ENCODE assay signal across 14 mouse cellular contexts in genomic region chr13:79654115-79654514, GRCm38 (mm10).
"Had no signal": no experiment of that assay in that cellular context is flagged by ENCODE, and none has a peak within 500 bp of the region (broad histone marks: within the 10 kb centered on the region; RNA-seq: fewer than 3 reads in every experiment).

No protein-coding gene starts in this region.

- H3K27ac ChIP-seq: kidney, embryonic 15.5 days; liver, embryonic 13.5 days; midbrain, embryonic 12.5 days; midbrain, embryonic 15.5 days had no signal

- H3K4me1 ChIP-seq: kidney, embryonic 15.5 days; liver, embryonic 13.5 days; midbrain, embryonic 12.5 days; midbrain, embryonic 15.5 days had no signal

- DNase-seq: kidney, adult 8-10 months; kidney, postnatal 10 days; kidney, postnatal 36 days; layer of hippocampus, adult 9-11 months; liver, embryonic 13.5 days; lung, adult 2 months; lung, postnatal 14 days; lung, postnatal 4 days; thymus, adult 18-20 months; thymus, postnatal 36 days had no signal

- H3K4me3 ChIP-seq: kidney, embryonic 15.5 days; liver, embryonic 13.5 days; midbrain, embryonic 12.5 days; midbrain, embryonic 15.5 days; myocyte had no signal

- H3K9me3 ChIP-seq: kidney, embryonic 15.5 days; midbrain, embryonic 12.5 days; midbrain, embryonic 15.5 days had no signal

- H3K36me3 ChIP-seq: kidney, embryonic 15.5 days; liver, embryonic 13.5 days; midbrain, embryonic 12.5 days; midbrain, embryonic 15.5 days had no signal

- H3K4me2 ChIP-seq: kidney, embryonic 15.5 days; liver, embryonic 13.5 days; midbrain, embryonic 12.5 days; midbrain, embryonic 15.5 days had no signal

- H3K27me3 ChIP-seq: kidney, embryonic 15.5 days; liver, embryonic 13.5 days; midbrain, embryonic 12.5 days; midbrain, embryonic 15.5 days had no signal

- H3K9ac ChIP-seq: kidney, embryonic 15.5 days; liver, embryonic 13.5 days; midbrain, embryonic 12.5 days; midbrain, embryonic 15.5 days had no signal

- ATAC-seq: midbrain, embryonic 15.5 days had no signal
